Mouse (Mus musculus): ENCODE results near the gene Gdpgp1.

Gene Gdpgp1

GRCm38 (mm10) chr7:80197371-80197770 lies 35.3 kb upstream of the Gdpgp1 start:
- no peaks in the 10 kb centered on the region for H3K27me3 ChIP-seq (ENCODE audit: insufficient read depth, low read length)
- TF ChIP-seq POU5F1 (IDR thresholded peaks at IDR 0.05; ENCODE audit: borderline replicate concordance, low read length) (no peak), NANOG (IDR thresholded peaks at IDR 0.05; ENCODE audit: borderline replicate concordance, low read length) (no peak), CTCF (conservative IDR thresholded peaks at IDR 0.05; ENCODE audit: low read length) (no peak)
- peak overlapping the region; percentile 94 for H3K4me3 ChIP-seq (replicated peaks; ENCODE audit: low read length)
- peaks cover 38% of the 10 kb centered on the region for H3K36me3 ChIP-seq (ENCODE audit: insufficient read depth, low read length)
- no peaks in the 10 kb centered on the region for H3K9me3 ChIP-seq (ENCODE audit: low read length)
- peaks cover 86% of the 10 kb centered on the region for H3K4me1 ChIP-seq (replicated peaks; ENCODE audit: low read depth, low read length)

DNA sequence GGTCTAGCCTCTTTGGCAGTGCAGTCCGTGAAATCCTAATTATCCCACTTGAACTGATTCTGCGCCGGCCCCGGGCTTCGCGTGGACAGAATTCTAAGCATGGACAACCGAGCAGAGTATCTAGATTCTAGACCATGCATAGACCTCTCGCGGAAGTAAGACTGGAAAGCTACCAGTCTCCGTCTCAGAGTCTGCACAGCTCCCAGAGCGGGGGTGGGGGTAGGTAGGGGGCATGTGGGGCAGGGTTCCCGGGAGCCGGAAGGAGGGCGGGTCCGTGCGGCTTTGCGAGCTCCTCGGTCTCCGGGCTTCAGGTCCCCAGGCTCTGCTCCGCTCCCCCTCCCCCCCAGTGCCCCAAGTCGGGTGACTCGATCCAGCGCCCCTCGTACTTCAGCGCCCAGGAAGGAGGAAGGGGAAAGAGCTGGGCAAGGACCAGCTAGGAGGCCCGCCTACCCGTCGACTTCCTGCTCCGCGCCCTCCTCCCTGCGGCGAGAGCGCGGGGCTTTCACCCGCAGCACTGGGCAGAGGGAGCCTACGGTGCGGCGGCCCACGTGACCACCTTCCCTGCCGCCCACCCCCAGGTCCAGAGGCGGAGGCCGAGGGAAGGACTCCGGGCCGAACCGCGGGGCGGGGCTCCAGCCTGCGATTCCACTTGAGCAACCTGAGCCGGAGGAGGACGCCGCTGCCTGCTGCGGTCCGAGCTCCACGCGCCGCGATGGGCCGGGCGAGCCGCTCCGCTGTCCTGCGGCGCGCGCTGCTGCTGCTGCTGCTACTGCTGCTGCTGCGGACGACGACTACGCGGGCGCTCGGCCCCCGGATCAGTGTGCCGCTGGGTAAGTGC lies 34.5 kb upstream of the Gdpgp1 start:
- TF ChIP-seq NANOG (IDR thresholded peaks at IDR 0.05; ENCODE audit: borderline replicate concordance, low read length) (no peak), CTCF (conservative IDR thresholded peaks at IDR 0.05; ENCODE audit: low read length) (no peak)
- Histone ChIP-seq H3K9me3 (ENCODE audit: low read length) (no peaks in the 10 kb centered on the region), H3K27me3 (ENCODE audit: insufficient read depth, low read length) (no peaks in the 10 kb centered on the region), H3K4me3 (replicated peaks; ENCODE audit: low read length) (peak overlapping the region; percentile 94), H3K36me3 (ENCODE audit: insufficient read depth, low read length) (peaks cover 46% of the 10 kb centered on the region), H3K4me1 (replicated peaks; ENCODE audit: low read depth, low read length) (peaks cover 87% of the 10 kb centered on the region)

- Histone ChIP-seq H3K36me3 (ENCODE audit: insufficient read depth, low read length) (peaks cover 53% of the 10 kb centered on the region), H3K27me3 (ENCODE audit: insufficient read depth, low read length) (no peaks in the 10 kb centered on the region), H3K4me1 (replicated peaks; ENCODE audit: low read depth, low read length) (peaks cover 88% of the 10 kb centered on the region), H3K9me3 (ENCODE audit: low read length) (no peaks in the 10 kb centered on the region), H3K4me3 (replicated peaks; ENCODE audit: low read length) (peak overlapping the region; percentile 94)
- TF ChIP-seq POU5F1 (IDR thresholded peaks at IDR 0.05; ENCODE audit: borderline replicate concordance, low read length) (no peak), NANOG (IDR thresholded peaks at IDR 0.05; ENCODE audit: borderline replicate concordance, low read length) (no peak), CTCF (conservative IDR thresholded peaks at IDR 0.05; ENCODE audit: low read length) (no peak)
Measured at GRCm38 (mm10) chr7:80198863-80199262, 33.8 kb upstream of the Gdpgp1 start.

- TF ChIP-seq POU5F1 (IDR thresholded peaks at IDR 0.05; ENCODE audit: borderline replicate concordance, low read length): no peak
- no peak for TF ChIP-seq NANOG (IDR thresholded peaks at IDR 0.05; ENCODE audit: borderline replicate concordance, low read length)
- TF ChIP-seq CTCF (conservative IDR thresholded peaks at IDR 0.05; ENCODE audit: low read length): no peak
- no peaks in the 10 kb centered on the region for H3K27me3 ChIP-seq (ENCODE audit: insufficient read depth, low read length)
- H3K4me1 ChIP-seq (replicated peaks; ENCODE audit: low read depth, low read length): peaks cover 88% of the 10 kb centered on the region
- peak overlapping the region; percentile 94 for H3K4me3 ChIP-seq (replicated peaks; ENCODE audit: low read length)
- peaks cover 53% of the 10 kb centered on the region for H3K36me3 ChIP-seq (ENCODE audit: insufficient read depth, low read length)
- no peaks in the 10 kb centered on the region for H3K9me3 ChIP-seq (ENCODE audit: low read length)
Measured at GRCm38 (mm10) chr7:80199286-80199685, 33.4 kb upstream of the Gdpgp1 start.

DNA sequence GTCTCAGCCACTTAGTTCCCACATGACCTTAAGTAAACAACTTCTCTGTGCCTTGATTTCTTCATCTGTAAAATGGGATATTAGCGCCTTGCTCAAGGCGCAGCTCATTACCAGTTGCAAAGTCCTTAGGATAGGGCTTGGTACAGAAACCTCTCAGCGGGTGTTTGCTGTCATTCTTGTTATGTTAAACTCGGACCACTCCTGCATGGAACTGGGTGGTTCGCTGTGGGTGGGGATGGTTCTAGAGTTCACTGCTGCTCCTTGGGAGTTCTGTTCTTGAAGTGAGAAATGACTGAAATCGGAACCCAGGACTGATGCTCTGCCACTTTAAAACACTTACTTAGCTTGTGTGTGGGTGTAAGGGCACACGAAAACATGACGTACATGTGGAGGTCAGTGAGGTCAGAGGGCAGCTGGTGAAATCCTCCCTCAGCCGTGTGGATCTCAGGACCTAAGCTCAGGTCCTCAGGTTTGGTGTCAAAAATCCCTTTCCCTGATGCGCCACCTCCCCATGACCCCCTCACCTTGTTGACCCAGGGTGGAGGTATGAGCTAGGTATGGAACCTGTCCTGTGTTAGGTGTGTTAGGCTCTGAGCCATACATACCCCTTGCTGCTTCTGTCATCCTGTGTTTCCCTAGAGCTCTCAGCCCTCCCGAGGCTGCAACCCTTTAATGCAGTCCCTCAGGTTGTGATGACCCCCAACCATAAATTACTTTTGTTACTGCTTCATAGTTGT lies 32.6 kb upstream of the Gdpgp1 start:
- no peaks in the 10 kb centered on the region for H3K27me3 ChIP-seq (ENCODE audit: insufficient read depth, low read length)
- TF ChIP-seq POU5F1 (IDR thresholded peaks at IDR 0.05; ENCODE audit: borderline replicate concordance, low read length) (no peak), NANOG (IDR thresholded peaks at IDR 0.05; ENCODE audit: borderline replicate concordance, low read length) (no peak; the same call in 1 of the 2 replicates), CTCF (conservative IDR thresholded peaks at IDR 0.05; ENCODE audit: low read length) (no peak)
- H3K9me3 ChIP-seq (ENCODE audit: low read length): no peaks in the 10 kb centered on the region
- peaks cover 88% of the 10 kb centered on the region for H3K4me1 ChIP-seq (replicated peaks; ENCODE audit: low read depth, low read length)
- H3K36me3 ChIP-seq (ENCODE audit: insufficient read depth, low read length): peaks cover 57% of the 10 kb centered on the region
- H3K4me3 ChIP-seq (replicated peaks; ENCODE audit: low read length): peak overlapping the region; percentile 94

DNA sequence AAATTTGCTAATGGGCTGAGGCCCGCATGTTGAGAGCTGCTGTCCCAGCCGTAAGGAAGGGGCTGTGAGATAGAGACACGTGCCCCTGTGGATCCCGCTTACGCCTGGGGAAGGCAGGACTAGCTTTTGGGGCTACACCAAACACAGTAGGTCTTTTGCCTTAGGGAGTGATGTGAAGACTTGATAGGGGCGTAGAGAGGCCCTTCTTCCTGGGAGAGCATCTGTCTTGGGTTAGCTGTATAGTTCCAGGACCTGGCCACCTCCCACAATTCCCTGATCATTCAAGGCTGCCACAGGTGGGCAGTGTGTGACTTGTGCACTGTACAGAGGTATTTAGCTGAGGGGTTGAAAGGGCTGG lies 32.1 kb upstream of the Gdpgp1 start:
- Histone ChIP-seq H3K36me3 (ENCODE audit: insufficient read depth, low read length) (peaks cover 60% of the 10 kb centered on the region), H3K9me3 (ENCODE audit: low read length) (no peaks in the 10 kb centered on the region), H3K27me3 (ENCODE audit: insufficient read depth, low read length) (no peaks in the 10 kb centered on the region), H3K4me3 (replicated peaks; ENCODE audit: low read length) (peak overlapping the region; percentile 94), H3K4me1 (replicated peaks; ENCODE audit: low read depth, low read length) (peaks cover 88% of the 10 kb centered on the region)
- no peak for TF ChIP-seq NANOG (IDR thresholded peaks at IDR 0.05; ENCODE audit: borderline replicate concordance, low read length)

DNA sequence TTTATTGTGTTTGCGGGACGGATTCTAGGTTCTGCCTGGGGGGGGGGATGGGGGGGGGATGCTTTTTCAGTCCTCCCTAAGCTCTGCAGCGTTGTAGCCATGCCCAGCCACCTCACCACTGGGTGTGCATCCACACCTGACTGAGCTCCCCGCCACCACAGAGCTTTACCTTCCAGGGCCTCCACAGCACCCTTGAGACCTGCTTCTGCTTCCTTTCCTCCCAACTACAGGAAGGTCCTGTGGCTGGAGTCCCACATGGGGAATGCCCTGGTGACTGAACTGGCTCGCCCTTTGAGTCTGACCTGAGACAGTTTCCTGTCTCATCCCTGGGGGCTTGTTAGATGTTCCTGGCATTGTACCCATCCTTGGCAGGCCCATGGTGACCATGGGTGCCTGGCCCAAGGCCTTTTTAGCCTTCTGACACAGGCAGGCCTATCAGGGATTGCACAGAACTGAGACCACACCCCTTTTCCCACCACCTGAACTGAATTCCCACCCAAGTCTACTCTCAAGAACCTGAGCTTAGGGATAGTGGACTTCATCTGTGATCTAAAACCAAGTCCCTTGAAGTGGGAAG lies 31.6 kb upstream of the Gdpgp1 start:
- Histone ChIP-seq H3K36me3 (ENCODE audit: insufficient read depth, low read length) (peaks cover 65% of the 10 kb centered on the region), H3K4me1 (replicated peaks; ENCODE audit: low read depth, low read length) (peaks cover 88% of the 10 kb centered on the region), H3K9me3 (ENCODE audit: low read length) (no peaks in the 10 kb centered on the region), H3K4me3 (replicated peaks; ENCODE audit: low read length) (peak overlapping the region; percentile 94), H3K27me3 (ENCODE audit: insufficient read depth, low read length) (no peaks in the 10 kb centered on the region)
- no peak for TF ChIP-seq CTCF (conservative IDR thresholded peaks at IDR 0.05; ENCODE audit: low read length)
- TF ChIP-seq POU5F1 (IDR thresholded peaks at IDR 0.05; ENCODE audit: borderline replicate concordance, low read length): no peak
- no peak for TF ChIP-seq NANOG (IDR thresholded peaks at IDR 0.05; ENCODE audit: borderline replicate concordance, low read length)

DNA sequence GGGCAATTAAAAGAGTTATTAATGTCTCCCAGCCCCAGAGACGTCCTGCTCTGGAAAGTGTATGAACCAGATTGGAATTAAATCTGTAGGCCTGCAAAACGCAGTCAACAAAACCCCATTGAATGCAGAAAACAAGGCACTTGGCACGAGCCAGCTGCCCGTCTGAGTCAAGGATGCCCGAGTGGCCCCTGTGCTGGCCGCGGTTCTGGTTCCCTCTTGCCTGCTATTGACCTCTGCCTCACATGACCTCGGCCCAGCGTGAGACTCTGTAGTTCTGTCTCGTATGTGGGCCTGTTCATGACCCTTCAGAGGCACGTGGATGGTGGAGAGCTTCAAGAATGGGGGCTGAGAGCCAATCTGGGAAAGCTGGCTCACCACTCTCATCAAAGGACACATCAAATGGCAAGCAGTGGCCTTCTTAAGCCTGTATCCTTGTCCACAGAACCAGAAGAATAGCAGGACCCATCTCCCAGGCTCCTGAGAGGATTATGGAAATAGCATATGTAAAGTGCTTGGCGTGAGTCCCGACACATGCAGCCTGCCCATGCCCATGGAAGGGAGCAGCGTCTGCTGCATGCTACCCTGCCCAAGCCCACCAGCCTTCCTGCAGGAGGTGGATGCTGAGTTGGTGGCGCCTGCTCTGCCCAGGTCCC lies 30.7 kb upstream of the Gdpgp1 start:
- TF ChIP-seq CTCF (conservative IDR thresholded peaks at IDR 0.05; ENCODE audit: low read length) (no peak), NANOG (IDR thresholded peaks at IDR 0.05; ENCODE audit: borderline replicate concordance, low read length) (no peak), POU5F1 (IDR thresholded peaks at IDR 0.05; ENCODE audit: borderline replicate concordance, low read length) (no peak)
- H3K27me3 ChIP-seq (ENCODE audit: insufficient read depth, low read length): no peaks in the 10 kb centered on the region

More for the DNA sequence above, 30.7 kb upstream of the Gdpgp1 start:
- Histone ChIP-seq H3K36me3 (ENCODE audit: insufficient read depth, low read length) (peaks cover 75% of the 10 kb centered on the region), H3K4me1 (replicated peaks; ENCODE audit: low read depth, low read length) (peaks cover 90% of the 10 kb centered on the region), H3K9me3 (ENCODE audit: low read length) (no peaks in the 10 kb centered on the region), H3K4me3 (replicated peaks; ENCODE audit: low read length) (peak overlapping the region; percentile 94)

Data from E14TG2a.4 (cell line).